Mouse (Mus musculus): ENCODE data around the gene Lpgat1. TPM values are rescaled to one million over a fixed set of nuclear protein-coding genes. Genes with fewer than 3 reads are reported as not detected.

Gene Lpgat1
- polyA plus RNA-seq, 1 experiment from 2014 or later: 65.6 TPM

DNA sequence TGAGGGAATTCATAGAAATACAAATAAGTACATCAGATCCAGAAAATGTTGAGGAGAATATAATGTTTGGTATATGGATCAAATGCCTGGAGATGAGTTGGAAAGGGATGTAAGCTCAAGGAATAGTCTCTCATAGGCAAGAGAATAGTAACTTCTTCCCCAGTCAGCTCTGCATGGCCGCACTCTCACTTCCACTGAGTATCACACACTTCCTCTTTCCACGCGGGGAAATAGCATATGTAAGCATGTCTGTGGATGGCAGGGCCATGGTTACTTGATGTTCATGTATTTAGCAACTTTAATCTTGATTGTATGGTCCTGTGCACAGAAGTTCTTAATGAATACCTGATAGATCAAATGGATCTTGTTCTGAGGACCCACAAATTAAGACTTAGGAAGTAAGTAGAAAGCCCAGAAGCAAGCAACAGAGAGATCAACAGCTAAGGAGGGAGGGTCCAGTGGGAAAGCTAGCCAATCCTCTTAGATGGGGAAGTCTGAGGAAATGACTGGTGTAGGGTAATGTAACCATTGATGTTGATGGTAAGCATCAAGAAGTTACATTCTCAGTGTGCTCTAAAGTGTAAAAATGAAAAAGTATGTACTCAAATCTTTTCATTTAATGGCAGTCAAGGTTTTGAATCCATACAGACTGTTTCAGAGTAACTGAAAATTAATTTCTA lies 39.0 kb downstream of the Lpgat1 start:
- no peak for ATAC-seq (ENCODE audit: insufficient number of reproducible peaks, insufficient read depth, low FRiP score, low read depth)
- H3K27me3 ChIP-seq (ENCODE audit: control insufficient read depth, insufficient read depth, low read length): no peaks in the 10 kb centered on the region
- peaks cover 5% of the 10 kb centered on the region; the same call in 1 of the 2 replicates for H3K9me3 ChIP-seq (ENCODE audit: control insufficient read depth, low read length)
- H3K27ac ChIP-seq (replicated peaks in 1 of 2; ENCODE audit: control insufficient read depth in 1 of 2, insufficient read depth in 1 of 2, low read depth in 2 of 2, low read length in 2 of 2): no peak overlapping the region
- peaks cover 48% of the 10 kb centered on the region for H3K36me3 ChIP-seq (ENCODE audit: control insufficient read depth, insufficient read depth, low read length)
- no peaks in the 10 kb centered on the region for H3K4me1 ChIP-seq (ENCODE audit: control insufficient read depth in 2 of 2, insufficient read depth in 2 of 2, low read length in 2 of 2)
- no peak overlapping the region for H3K4me2 ChIP-seq (ENCODE audit: low read length)
- no peak overlapping the region for H3K4me3 ChIP-seq (ENCODE audit: control insufficient read depth in 1 of 2, insufficient read depth in 1 of 2, low read depth in 1 of 2, low read length in 2 of 2)
- WGBS: 91% methylated on average over 3 of the region's 3 CpGs
- H3K9ac ChIP-seq (ENCODE audit: low read length): no peak overlapping the region

DNA sequence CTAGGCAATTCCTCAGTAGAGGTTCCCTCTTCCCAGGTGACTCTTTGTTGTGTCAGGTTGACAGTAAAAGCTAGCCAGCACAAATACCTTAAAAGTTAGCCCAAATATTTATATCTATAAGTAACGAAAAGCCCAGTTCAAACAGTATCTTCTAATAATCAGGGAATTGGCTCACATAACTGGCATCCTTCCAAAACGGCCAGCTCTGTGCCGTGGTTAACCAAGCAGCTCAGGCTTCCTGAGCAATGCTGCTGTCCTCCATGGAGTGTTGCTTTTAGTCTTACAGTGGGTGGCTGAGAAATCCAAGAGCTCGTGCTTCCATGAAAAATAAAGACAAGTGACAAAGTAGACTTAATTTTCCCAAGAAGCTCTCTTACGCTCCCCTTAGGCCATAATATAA lies 56.5 kb downstream of the Lpgat1 start:
- Histone ChIP-seq H3K4me2 (ENCODE audit: low read length) (no peak overlapping the region), H3K36me3 (ENCODE audit: control insufficient read depth, insufficient read depth, low read length) (peaks cover 75% of the 10 kb centered on the region), H3K9me3 (ENCODE audit: control insufficient read depth, low read length) (no peaks in the 10 kb centered on the region), H3K4me3 (ENCODE audit: control insufficient read depth in 1 of 2, insufficient read depth in 1 of 2, low read depth in 1 of 2, low read length in 2 of 2) (no peak overlapping the region), H3K27ac (replicated peaks in 1 of 2; ENCODE audit: control insufficient read depth in 1 of 2, insufficient read depth in 1 of 2, low read depth in 2 of 2, low read length in 2 of 2) (no peak overlapping the region), H3K9ac (ENCODE audit: low read length) (no peak overlapping the region), H3K4me1 (ENCODE audit: control insufficient read depth in 2 of 2, insufficient read depth in 2 of 2, low read length in 2 of 2) (no peaks in the 10 kb centered on the region), H3K27me3 (ENCODE audit: control insufficient read depth, insufficient read depth, low read length) (no peaks in the 10 kb centered on the region)
- 69% methylated on average over 5 of the region's 5 CpGs for WGBS
- ATAC-seq (ENCODE audit: insufficient number of reproducible peaks, insufficient read depth, low FRiP score, low read depth): no peak

- Histone ChIP-seq H3K9ac (ENCODE audit: low read length) (no peak overlapping the region), H3K4me1 (ENCODE audit: control insufficient read depth in 2 of 2, insufficient read depth in 2 of 2, low read length in 2 of 2) (peaks cover 0 to 3% of the 10 kb centered on the region in 2 experiments; a peak in 1 of 4 replicates), H3K4me3 (ENCODE audit: control insufficient read depth in 1 of 2, insufficient read depth in 1 of 2, low read depth in 1 of 2, low read length in 2 of 2) (no peak overlapping the region), H3K4me2 (ENCODE audit: low read length) (no peak overlapping the region), H3K27ac (replicated peaks in 1 of 2; ENCODE audit: control insufficient read depth in 1 of 2, insufficient read depth in 1 of 2, low read depth in 2 of 2, low read length in 2 of 2) (no peak overlapping the region), H3K36me3 (ENCODE audit: control insufficient read depth, insufficient read depth, low read length) (peaks cover 83% of the 10 kb centered on the region), H3K9me3 (ENCODE audit: control insufficient read depth, low read length) (no peaks in the 10 kb centered on the region), H3K27me3 (ENCODE audit: control insufficient read depth, insufficient read depth, low read length) (no peaks in the 10 kb centered on the region)
- 86% methylated on average over 8 of the region's 8 CpGs for WGBS
- no peak for ATAC-seq (ENCODE audit: insufficient number of reproducible peaks, insufficient read depth, low FRiP score, low read depth)
These were observed 57.5 kb downstream of the Lpgat1 start for GRCm38 (mm10) chr1:191775116-191775515.

DNA sequence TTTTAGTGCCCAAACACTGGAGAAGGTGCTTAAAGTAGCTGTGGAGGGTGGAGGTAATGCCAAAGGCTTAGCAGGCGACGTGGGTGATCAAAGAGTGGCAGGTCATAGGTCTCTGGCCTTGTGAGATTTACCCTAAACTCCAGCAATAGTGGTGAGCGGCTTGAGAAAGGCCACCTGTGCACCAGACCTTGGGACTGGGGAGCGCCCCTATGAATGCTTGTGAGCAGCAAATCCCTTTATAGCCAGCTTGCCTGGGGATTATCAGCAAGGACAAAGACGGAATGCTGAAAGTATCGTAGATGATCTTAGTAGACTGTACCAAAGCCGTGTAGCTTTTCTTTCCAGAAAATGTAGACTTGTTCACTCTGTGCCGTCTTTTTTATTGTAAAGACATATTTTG lies 59.9 kb downstream of the Lpgat1 start:
- peaks cover 85% of the 10 kb centered on the region for H3K36me3 ChIP-seq (ENCODE audit: control insufficient read depth, insufficient read depth, low read length)
- WGBS: 85% methylated on average over 8 of the region's 8 CpGs
- H3K27ac ChIP-seq (replicated peaks in 1 of 2; ENCODE audit: control insufficient read depth in 1 of 2, insufficient read depth in 1 of 2, low read depth in 2 of 2, low read length in 2 of 2): no peak overlapping the region

DNA sequence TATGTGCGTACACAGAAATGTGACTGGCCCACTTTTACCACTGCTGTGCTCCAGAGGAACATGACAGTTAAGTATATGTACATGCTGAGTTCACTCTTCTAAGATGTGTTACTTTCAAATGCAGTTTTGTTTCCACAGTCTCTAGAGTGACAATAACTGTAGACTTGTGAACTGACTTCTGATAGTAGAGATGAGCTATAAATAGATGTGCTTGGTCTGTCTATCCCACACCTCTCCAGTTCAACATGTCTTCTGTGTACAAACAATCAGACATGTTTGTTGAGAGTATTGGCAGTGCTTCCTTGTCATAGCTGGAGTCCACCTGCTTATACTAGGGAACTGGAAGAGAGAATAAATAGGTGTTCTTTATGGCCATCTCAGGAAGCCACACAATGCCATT lies 62.8 kb downstream of the Lpgat1 start:
- H3K4me1 ChIP-seq (ENCODE audit: control insufficient read depth in 2 of 2, insufficient read depth in 2 of 2, low read length in 2 of 2): peaks cover 0 to 8% of the 10 kb centered on the region in 2 experiments; a peak in 2 of 4 replicates

More for the DNA sequence above, 59.9 kb downstream of the Lpgat1 start:
- Histone ChIP-seq H3K9ac (ENCODE audit: low read length) (no peak overlapping the region), H3K4me3 (ENCODE audit: control insufficient read depth in 1 of 2, insufficient read depth in 1 of 2, low read depth in 1 of 2, low read length in 2 of 2) (no peak overlapping the region), H3K9me3 (ENCODE audit: control insufficient read depth, low read length) (no peaks in the 10 kb centered on the region), H3K4me2 (ENCODE audit: low read length) (no peak overlapping the region), H3K4me1 (ENCODE audit: control insufficient read depth in 2 of 2, insufficient read depth in 2 of 2, low read length in 2 of 2) (peaks cover 0 to 8% of the 10 kb centered on the region in 2 experiments; a peak in 2 of 4 replicates), H3K27me3 (ENCODE audit: control insufficient read depth, insufficient read depth, low read length) (no peaks in the 10 kb centered on the region)
- no peak for ATAC-seq (ENCODE audit: insufficient number of reproducible peaks, insufficient read depth, low FRiP score, low read depth)

DNA sequence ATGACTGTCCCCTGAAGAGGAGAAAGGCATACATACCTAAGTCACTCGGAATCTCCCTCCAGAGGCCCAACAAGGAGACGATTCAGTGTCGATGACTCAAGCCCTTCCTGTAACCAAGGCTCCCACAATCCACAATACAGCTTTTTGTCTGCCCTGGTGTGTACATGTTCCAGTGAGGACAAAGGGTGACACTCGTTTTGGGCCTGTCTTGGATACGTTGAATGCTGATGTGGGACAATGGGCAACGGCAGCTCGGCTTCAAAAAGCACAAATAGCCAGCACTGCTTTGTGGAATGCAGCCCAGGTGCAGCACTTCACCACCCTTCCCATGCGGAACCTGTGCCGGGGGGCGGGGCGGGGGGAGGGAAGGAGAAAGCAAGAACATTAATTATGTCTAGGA lies 67.5 kb downstream of the Lpgat1 start:
- WGBS: 69% methylated on average over 11 of the region's 11 CpGs
- no peak overlapping the region for H3K4me3 ChIP-seq (ENCODE audit: control insufficient read depth in 1 of 2, insufficient read depth in 1 of 2, low read depth in 1 of 2, low read length in 2 of 2)
- H3K27me3 ChIP-seq (ENCODE audit: control insufficient read depth, insufficient read depth, low read length): no peaks in the 10 kb centered on the region
- no peak overlapping the region for H3K4me2 ChIP-seq (ENCODE audit: low read length)
- H3K27ac ChIP-seq (replicated peaks in 1 of 2; ENCODE audit: control insufficient read depth in 1 of 2, insufficient read depth in 1 of 2, low read depth in 2 of 2, low read length in 2 of 2): no peak overlapping the region
- peaks cover 18% of the 10 kb centered on the region for H3K36me3 ChIP-seq (ENCODE audit: control insufficient read depth, insufficient read depth, low read length)
- H3K4me1 ChIP-seq (ENCODE audit: control insufficient read depth in 2 of 2, insufficient read depth in 2 of 2, low read length in 2 of 2): peaks cover 0 to 6% of the 10 kb centered on the region in 2 experiments; a peak in 2 of 4 replicates
- 0 out of 2 replicates have a peak, but pooled peaks cover 3% of the 10 kb centered on the region for H3K9me3 ChIP-seq (ENCODE audit: control insufficient read depth, low read length)
- ATAC-seq (ENCODE audit: insufficient number of reproducible peaks, insufficient read depth, low FRiP score, low read depth): no peak
- no peak overlapping the region for H3K9ac ChIP-seq (ENCODE audit: low read length)

More for the DNA sequence above, 62.8 kb downstream of the Lpgat1 start:
- Histone ChIP-seq H3K4me3 (ENCODE audit: control insufficient read depth in 1 of 2, insufficient read depth in 1 of 2, low read depth in 1 of 2, low read length in 2 of 2) (no peak overlapping the region), H3K4me2 (ENCODE audit: low read length) (no peak overlapping the region), H3K27ac (replicated peaks in 1 of 2; ENCODE audit: control insufficient read depth in 1 of 2, insufficient read depth in 1 of 2, low read depth in 2 of 2, low read length in 2 of 2) (peak overlapping the region in 1 of 2 experiments; percentile 51; a peak in 2 of 4 replicates), H3K36me3 (ENCODE audit: control insufficient read depth, insufficient read depth, low read length) (peaks cover 61% of the 10 kb centered on the region), H3K9me3 (ENCODE audit: control insufficient read depth, low read length) (no peaks in the 10 kb centered on the region), H3K9ac (ENCODE audit: low read length) (no peak overlapping the region), H3K27me3 (ENCODE audit: control insufficient read depth, insufficient read depth, low read length) (no peaks in the 10 kb centered on the region)
- no peak for ATAC-seq (ENCODE audit: insufficient number of reproducible peaks, insufficient read depth, low FRiP score, low read depth)
- 87% methylated on average over 1 of the region's 1 CpGs for WGBS

GRCm38 (mm10) chr1:191786255-191786654 lies 68.6 kb downstream of the Lpgat1 start:
- no peaks in the 10 kb centered on the region for H3K4me1 ChIP-seq (ENCODE audit: control insufficient read depth in 2 of 2, insufficient read depth in 2 of 2, low read length in 2 of 2)
- ATAC-seq (ENCODE audit: insufficient number of reproducible peaks, insufficient read depth, low FRiP score, low read depth): no peak
- 64% methylated on average over 6 of the region's 6 CpGs for WGBS
- peaks cover 6% of the 10 kb centered on the region for H3K36me3 ChIP-seq (ENCODE audit: control insufficient read depth, insufficient read depth, low read length)
- H3K9ac ChIP-seq (ENCODE audit: low read length): no peak overlapping the region
- H3K4me3 ChIP-seq (ENCODE audit: control insufficient read depth in 1 of 2, insufficient read depth in 1 of 2, low read depth in 1 of 2, low read length in 2 of 2): no peak overlapping the region
- H3K4me2 ChIP-seq (ENCODE audit: low read length): no peak overlapping the region
- H3K27me3 ChIP-seq (ENCODE audit: control insufficient read depth, insufficient read depth, low read length): no peaks in the 10 kb centered on the region
- H3K9me3 ChIP-seq (ENCODE audit: control insufficient read depth, low read length): 0 out of 2 replicates have a peak, but pooled peaks cover 3% of the 10 kb centered on the region
- no peak overlapping the region for H3K27ac ChIP-seq (replicated peaks in 1 of 2; ENCODE audit: control insufficient read depth in 1 of 2, insufficient read depth in 1 of 2, low read depth in 2 of 2, low read length in 2 of 2)

Measured in heart, embryonic 14.5 days (tissue).